8 mouse cellular contexts compared by ENCODE assay signal in genomic region chr7:65704818-65705242, GRCm38 (mm10). TPM values are rescaled to one million over a fixed set of nuclear protein-coding genes. Genes with fewer than 3 reads are reported as not detected.
DNase-seq lines count a peak whose midpoint lies in the region; ATAC-seq lines count a peak whose summit lies in the region.

No protein-coding gene starts in this region.

- no peak overlapping the region for H3K27ac ChIP-seq in heart, embryonic 11.5 days (ENCODE audit: low read depth, low read length)
- no peak overlapping the region for H3K27ac ChIP-seq in kidney, embryonic 15.5 days

- H3K9ac ChIP-seq in heart, embryonic 11.5 days (ENCODE audit: low read depth, low read length) = 0 out of 2 replicates have a peak overlapping the region, but pooled peaks have one; percentile 36
- H3K9ac ChIP-seq in kidney, embryonic 15.5 days = 0 out of 2 replicates have a peak overlapping the region, but pooled peaks have one; percentile 2

- DNase-seq in brain, embryonic 18.5 days (ENCODE audit: low read depth, low spot score) = peak; percentile 37
- DNase-seq in liver = peak; percentile 77
- peak; percentile 16 to 24 for DNase-seq in spleen, postnatal 36 days (ENCODE audit: low spot score in 2 of 2)

- H3K4me3 ChIP-seq in erythroblast, embryonic 14.5 days (replicated peaks) = peak overlapping the region; percentile 40
- peak overlapping the region; percentile 34 for H3K4me3 ChIP-seq in heart, embryonic 11.5 days (ENCODE audit: low read depth, low read length)
- H3K4me3 ChIP-seq in kidney, embryonic 15.5 days (replicated peaks) = peak overlapping the region; percentile 36

- no peaks in the 10 kb centered on the region for H3K9me3 ChIP-seq in erythroblast, embryonic 14.5 days (ENCODE audit: control insufficient read depth, low read length)
- no peaks in the 10 kb centered on the region for H3K9me3 ChIP-seq in heart, embryonic 11.5 days (replicated peaks; ENCODE audit: control insufficient read depth, low read length)
- no peaks in the 10 kb centered on the region for H3K9me3 ChIP-seq in kidney, embryonic 15.5 days (replicated peaks)

- peaks cover 4% of the 10 kb centered on the region for H3K4me1 ChIP-seq in erythroblast, embryonic 14.5 days (ENCODE audit: control insufficient read depth)
- no peaks in the 10 kb centered on the region for H3K4me1 ChIP-seq in heart, embryonic 11.5 days (ENCODE audit: control insufficient read depth, insufficient read depth, low read length)
- H3K4me1 ChIP-seq in kidney, embryonic 15.5 days = peaks cover 8% of the 10 kb centered on the region

- peak; percentile 93 for ATAC-seq in CD4-positive, CD25-positive, alpha-beta regulatory T cell, adult 4 months
- no peak for ATAC-seq in heart, embryonic 11.5 days (replicated peaks; ENCODE audit: insufficient number of reproducible peaks, low FRiP score, low TSS enrichment)
- ATAC-seq in kidney, embryonic 15.5 days (replicated peaks; ENCODE audit: low FRiP score) = 0 out of 2 replicates have a peak, but pooled peaks have one; percentile 46
- ATAC-seq in monocyte, adult 5-6 weeks (replicated peaks; ENCODE audit: insufficient number of reproducible peaks, low FRiP score, low TSS enrichment, poor library complexity, severe bottlenecking) = peak; percentile 70

- 10% methylated on average over 10 of the region's 10 CpGs for WGBS in heart, embryonic 11.5 days (ENCODE audit: insufficient replicate concordance)
- 12% methylated on average over 10 of the region's 10 CpGs for WGBS in kidney, embryonic 15.5 days

- H3K36me3 ChIP-seq in erythroblast, embryonic 14.5 days (ENCODE audit: control insufficient read depth) = peaks cover 28% of the 10 kb centered on the region
- H3K36me3 ChIP-seq in heart, embryonic 11.5 days (ENCODE audit: control insufficient read depth, insufficient read depth, low read length) = peaks cover 4% of the 10 kb centered on the region
- H3K36me3 ChIP-seq in kidney, embryonic 15.5 days = peaks cover 28% of the 10 kb centered on the region

- peak overlapping the region; percentile 63 for H3K4me2 ChIP-seq in heart, embryonic 11.5 days
- peak overlapping the region; percentile 59 for H3K4me2 ChIP-seq in kidney, embryonic 15.5 days

- H3K27me3 ChIP-seq in erythroblast, embryonic 14.5 days (ENCODE audit: control insufficient read depth) = no peaks in the 10 kb centered on the region; the same call in 1 of the 2 replicates
- H3K27me3 ChIP-seq in heart, embryonic 11.5 days (ENCODE audit: control insufficient read depth, insufficient read depth, low read length) = no peaks in the 10 kb centered on the region
- H3K27me3 ChIP-seq in kidney, embryonic 15.5 days = no peaks in the 10 kb centered on the region

RNA-seq across cellular contexts. Expression of gene Tm2d3, which starts 13.9 kb away (rescaled TPM):
- polyA plus RNA-seq in CD4-positive, CD25-positive, alpha-beta regulatory T cell, adult 4 months (2017; shearing (Covaris generic)) = 100 to 1,000 TPM in 1 of 2 experiments, 10 to 100 TPM in 1; 95.8 to 117 TPM
- polyA plus RNA-seq in erythroblast, embryonic 14.5 days (2012) = 0.39 and 0.43 TPM in 2 replicates
- 48.1 and 49.6 TPM in 2 replicates for polyA plus RNA-seq in heart, embryonic 11.5 days (2014; fragmentation: Nextera tagmentation; extraction: Ambion mirVana)
- polyA plus RNA-seq in kidney, embryonic 15.5 days (2015; fragmentation: Nextera tagmentation; extraction: Ambion mirVana) = 88.1 and 89.8 TPM in 2 replicates
- total RNA-seq in monocyte, adult 5-6 weeks (2017) = 24.1 to 61.5 TPM (median 39.1 TPM) in 3 replicates

Comparison
In these comparisons a context has a peak if more than half of its experiments do, and no peak if none do; other contexts are left out.
1. DNase-seq: peak in every context shown above with its lines; median percentile 77 in liver; 37 in brain, embryonic 18.5 days; 20 in spleen, postnatal 36 days.
2. RNA of gene Tm2d3, which starts 13.9 kb away (polyA plus RNA-seq): 95.8 to 117 TPM in CD4-positive, CD25-positive, alpha-beta regulatory T cell, adult 4 months, 88.1 to 89.8 TPM in kidney, embryonic 15.5 days and 48.1 to 49.6 TPM in heart, embryonic 11.5 days; 0.39 to 0.43 TPM in erythroblast, embryonic 14.5 days; every median in the first group is over 10 times any median in the second.
3. Peak in every context shown above with its lines, with median percentiles within 50 percentile points of each other: H3K4me3 ChIP-seq.